Mouse (Mus musculus) megakaryocyte progenitor cell, adult 5-6 weeks (primary cell): ENCODE measurements at regions not wholly inside any gene's neighbourhood (a gene's known extent, or its start where the extent isn't known, plus 50 kb on each side); places are given as distances from the start of the nearest gene placed in this dataset.
A peak's percentile ranks its signal among the peaks of the same experiment; 100 is the strongest.

ENCODE experiments used
- ATAC-seq: replicated peaks from 2 replicates; pipeline ENCODE4 v1.8.0; 2016; ENCODE audit warnings: mild to moderate bottlenecking, moderate TSS enrichment, inconsistent platforms; ENCODE audit not compliant: poor library complexity

DNA sequence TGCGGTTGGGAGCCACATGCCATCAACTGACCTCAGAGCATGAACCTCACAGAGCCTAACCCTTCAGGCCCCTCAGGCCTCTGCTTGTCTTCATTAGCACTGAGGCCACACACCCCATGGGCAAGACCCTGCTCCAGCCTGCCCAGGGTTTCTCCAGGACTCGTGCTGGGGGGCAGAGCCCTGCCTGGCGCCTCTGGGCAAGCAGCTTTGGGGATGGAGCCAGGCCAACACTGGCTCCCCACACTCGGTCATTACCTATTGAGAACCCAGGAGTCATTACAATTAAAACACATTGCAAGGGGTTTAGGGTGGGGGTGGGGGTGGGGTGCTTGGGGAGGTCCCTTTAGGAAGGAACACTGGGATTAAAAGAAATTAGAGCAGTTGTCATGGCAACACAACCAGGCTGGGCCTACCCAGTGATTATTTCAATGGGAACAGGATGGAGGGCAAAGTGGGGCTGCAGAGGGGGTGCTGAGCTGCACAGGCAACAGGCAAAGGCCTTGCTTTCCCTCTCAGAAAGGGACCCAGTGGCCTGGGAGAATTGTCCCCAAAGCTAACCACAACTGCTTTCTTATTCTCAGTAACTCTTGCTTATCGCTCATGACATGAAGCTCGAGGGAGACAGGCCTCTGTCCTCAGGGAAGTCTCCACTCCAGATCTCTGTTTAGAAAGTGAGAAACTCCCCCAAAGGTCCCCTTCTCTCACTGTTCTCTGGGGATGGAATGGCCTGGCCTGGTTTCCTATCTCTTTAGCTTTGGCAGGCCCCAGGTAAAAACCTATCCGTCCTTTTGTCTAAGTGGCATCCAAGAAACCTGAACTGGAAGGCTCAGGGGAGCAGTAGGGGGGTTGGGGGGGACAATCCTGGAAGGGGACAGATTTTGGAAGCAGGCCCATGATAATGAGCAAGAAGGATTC is 235.0 kb downstream of the Sox9 start:
- no peak for ATAC-seq

DNA sequence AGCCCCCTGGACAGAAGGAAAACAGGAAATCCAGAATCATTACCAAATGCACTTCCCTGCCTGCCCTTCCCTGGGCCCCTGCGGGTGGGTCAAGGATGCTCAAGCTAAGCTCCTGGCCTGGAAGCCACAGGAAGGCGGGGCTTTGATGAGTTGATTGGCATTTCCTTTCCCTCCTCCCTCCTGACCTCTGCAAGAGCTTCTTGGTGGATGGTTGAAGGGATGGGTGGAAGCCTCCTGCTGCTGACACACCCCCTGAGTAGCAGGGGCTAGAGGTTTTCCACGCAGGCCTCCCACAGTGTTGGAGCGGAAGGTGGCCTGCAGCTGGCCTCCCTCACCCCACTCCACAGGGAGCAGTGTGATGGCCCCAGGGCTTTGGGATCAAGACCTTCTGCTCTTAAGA is 239.5 kb downstream of the Sox9 start:
- no peak for ATAC-seq

DNA sequence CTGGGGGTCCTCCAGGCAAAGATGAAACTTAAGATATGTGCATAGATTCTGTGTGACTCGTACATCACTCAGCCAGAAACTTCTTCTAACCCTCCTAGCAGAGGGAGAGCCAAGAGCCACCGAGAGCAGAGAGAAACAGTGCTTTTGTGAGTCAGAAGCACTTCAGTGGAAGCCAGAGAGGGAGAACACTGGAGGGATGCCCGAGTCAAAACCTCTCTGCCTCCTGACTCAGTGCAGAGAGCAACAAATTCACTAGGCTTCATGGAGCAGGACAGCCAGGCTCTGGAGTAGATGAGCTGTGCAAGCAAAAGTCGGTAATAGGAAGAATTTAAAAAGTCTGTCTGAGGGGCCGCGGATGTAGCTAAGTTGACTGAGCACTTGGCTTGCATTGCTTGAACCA is 245.0 kb downstream of the Sox9 start:
- ATAC-seq = no peak

DNA sequence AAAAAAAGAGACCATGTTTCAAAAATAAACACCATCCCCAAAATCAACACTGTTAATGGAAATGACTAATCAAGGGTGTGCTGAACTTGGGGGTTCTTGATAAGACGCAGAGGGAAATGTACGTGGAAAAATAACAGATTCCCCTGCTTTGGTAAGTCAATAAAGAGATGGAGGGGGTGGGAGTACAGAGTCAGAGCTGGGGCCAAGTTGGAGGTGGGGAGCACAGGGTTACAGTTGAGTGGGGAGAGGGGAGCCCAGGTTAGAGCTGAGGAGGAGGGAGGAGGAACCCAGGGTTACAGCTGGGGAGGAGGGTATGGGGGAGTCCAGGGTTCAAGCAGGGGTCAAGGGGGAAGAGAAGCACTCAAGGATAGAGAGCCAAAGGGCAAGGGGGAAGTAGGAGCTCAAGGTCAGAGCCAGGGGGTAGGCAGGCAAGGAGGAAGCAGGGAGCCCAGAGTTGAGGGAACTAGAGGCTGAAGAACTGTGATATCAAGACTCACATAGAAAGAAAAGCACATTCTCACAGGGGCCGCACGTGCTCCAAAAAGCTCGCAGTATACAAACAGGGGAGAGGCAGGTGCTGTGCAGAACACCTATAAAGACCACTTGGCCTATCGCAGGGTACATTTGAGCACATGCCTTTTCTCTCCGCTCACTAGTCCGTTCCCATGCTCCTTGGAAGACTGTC is 246.4 kb downstream of the Sox9 start:
- peak; percentile 11; the same call in 1 of the 2 replicates for ATAC-seq

DNA sequence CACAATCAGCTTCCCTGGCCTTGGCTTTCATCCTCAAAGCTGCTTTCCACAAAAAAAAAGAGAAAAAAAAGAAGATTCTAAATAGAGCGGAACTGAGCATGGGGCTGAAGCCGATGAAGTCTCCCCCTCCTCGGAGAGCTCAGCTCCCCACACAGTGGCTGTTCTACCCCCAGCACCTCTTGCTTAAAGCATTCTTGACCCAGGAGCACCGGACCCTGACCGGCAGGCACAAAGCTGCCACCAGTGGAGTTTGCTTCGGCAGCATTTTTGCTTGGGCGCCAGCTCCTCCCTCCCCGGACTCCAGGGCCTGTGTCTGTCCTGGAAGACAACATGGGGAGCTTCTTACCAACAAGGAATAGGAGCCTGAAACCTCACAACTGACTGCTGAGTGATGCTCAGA is 249.4 kb downstream of the Sox9 start:
- ATAC-seq = no peak

DNA sequence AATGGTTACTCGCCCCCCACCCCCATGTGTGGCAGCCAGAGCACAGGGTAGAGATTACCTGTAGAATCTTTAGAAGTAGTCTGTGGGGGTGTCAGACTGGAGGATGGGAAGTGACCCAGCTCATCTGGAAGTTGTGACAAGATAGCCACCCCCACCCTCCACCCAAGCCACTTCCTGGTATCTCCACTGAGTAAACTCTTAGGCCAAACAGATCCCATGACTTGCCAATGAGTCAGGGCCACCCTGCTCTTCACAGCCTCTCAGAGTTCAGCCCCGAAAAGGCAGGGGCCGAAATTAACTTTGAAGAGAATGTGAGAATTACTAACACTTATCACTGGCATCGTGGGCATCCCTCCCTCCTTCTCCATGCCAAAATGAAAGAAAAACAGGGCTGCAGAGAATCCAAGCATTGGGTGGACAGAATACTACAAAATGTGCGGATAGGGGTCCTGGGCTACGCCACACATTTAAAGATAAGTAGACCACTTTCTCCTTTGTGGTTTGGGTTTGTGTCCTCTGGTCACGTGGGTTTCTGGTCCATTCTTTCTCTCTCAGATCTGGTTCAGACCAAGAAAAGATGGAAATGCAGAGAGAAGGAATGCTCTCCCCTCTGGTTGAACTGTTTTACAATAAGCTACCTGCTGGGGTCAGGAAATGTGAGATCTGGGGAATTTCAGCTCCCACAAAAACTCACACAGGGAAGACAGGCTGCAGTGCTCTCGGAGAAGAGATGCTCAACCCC is 250.6 kb downstream of the Sox9 start:
- ATAC-seq = no peak

DNA sequence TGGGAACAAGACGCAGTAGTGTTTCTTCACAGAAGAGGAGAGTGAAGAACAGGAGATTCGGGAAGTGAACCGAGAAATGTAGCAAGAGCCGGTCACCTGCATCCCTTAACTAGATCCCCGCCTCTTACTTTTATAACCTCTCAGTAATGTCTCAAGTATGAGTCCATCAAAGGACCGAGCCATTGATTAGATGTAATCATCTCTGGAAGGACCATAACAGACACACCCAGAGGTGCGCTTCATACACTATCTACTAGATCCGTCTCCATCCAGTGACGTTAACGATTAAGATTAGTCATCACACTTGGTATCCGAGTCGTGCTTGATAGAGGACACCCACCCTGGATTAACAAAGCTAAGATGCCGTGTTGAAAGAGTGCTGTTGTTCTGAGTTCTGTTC is 252.9 kb downstream of the Sox9 start:
- ATAC-seq = no peak

DNA sequence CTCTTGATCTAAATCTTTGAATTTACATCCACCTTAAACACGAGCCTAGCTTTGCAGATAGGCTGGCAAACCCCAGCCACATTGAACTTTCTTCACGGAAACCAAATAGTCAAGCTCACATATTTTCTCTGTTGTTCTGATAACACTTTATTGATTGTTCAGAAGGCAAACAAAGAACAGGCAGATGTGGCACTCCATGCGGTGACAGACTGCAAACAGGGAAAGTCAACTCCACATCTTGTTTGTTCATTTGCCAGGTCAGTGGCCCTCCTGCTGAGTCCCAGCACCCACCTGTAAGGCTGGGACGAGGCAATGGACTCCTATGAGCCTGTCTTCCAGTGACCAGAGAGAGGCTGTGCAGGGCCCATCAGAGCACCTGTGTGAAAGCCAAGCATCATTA is 255.7 kb downstream of the Sox9 start:
- ATAC-seq = no peak

DNA sequence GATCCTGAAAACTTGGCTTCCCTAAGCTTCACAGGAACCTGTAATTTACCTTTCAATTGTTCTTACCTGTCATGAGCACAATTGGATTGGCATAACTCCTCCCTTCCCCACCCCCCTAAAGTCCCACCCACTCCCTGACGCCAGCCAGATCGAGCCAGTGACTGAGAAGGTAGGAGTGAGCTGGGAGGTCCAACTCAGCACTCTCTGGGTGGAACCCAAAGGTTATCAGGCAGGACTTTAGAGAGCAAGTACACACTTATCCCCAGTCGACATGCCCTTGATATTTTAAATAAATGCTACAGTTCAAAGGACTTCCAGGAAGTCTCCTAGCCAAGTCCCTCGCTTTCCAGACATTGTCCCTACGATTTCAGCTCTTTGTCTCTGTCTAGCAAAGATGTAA is 260.7 kb downstream of the Sox9 start:
- ATAC-seq = no peak

DNA sequence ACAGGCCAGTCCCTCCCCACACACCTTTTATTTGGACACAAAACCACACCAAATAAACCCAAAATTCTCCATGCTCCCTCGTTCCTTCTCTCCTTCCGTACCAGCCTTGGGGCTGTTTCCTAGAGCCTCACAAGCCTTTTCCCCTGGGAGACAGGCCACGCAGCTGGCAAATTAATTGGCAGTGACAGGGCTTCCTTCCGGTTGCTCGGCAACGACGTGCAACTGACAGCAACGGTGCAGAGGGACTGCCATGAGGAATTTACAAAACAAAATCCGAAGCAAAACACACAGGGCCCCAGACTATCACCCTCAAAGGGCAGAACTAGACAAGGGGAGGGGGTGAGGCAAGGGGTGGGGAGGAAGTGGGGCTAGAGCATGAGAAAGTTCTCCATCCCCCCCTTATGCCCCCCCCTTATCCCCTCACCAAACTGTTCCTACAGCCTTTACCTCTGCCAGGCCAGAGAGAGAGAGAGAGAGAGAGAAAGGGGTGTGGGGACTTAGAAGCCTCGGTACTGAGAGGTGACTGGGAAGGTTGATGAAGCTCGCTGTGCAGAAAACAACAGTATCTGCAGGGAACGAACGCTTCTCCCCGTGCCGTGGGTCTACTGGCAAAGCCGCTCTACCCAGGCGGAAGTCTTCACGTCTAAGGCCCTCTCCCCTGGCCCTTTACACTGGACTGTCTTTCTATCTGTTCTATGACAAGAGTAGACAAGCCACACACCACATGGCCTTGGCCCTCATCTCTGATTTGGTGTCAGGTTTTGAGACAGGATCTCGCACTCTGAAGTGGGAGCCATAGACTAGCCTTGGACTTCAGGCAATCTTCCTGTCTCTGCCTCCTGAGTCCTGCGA is 264.4 kb downstream of the Sox9 start:
- ATAC-seq = no peak

DNA sequence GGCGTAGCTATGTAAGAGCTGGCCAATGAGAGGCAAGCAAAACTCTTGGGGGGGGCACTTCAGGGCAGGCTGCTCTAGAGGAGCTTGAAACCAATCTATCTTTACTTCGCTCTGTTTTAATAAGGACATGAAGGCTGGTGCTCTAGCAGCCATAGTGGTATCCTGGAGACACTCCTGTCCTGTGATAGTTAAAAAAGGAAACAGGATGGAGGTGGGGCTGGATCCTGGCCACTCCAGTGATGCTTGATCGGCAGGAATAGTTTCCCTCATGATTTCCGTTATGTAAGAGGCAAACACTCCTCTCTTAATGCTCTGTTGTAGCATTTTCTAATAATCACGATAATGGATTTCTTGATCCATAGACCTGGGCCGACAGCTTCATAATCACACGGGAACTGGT is 266.1 kb downstream of the Sox9 start:
- ATAC-seq = no peak

DNA sequence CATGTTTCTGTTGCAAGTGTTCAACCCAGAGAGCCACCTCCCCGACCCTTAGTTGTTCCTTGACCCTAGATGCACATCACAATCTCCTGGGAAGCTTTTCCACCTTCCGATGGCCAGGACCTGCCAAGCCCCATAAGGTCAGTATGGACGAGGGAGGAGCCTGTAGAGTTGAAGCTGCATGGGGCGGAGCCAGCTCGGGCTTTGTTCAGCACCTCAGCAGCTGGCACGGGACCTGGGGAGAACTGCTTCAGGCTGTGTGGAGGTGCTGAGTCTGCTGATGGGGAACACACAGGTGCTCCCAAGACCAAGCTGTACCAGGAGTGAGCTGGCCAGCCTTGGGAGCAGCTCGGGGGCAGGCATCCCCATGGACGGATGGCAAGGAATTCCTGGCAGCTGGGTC is 267.6 kb downstream of the Sox9 start:
- no peak for ATAC-seq

DNA sequence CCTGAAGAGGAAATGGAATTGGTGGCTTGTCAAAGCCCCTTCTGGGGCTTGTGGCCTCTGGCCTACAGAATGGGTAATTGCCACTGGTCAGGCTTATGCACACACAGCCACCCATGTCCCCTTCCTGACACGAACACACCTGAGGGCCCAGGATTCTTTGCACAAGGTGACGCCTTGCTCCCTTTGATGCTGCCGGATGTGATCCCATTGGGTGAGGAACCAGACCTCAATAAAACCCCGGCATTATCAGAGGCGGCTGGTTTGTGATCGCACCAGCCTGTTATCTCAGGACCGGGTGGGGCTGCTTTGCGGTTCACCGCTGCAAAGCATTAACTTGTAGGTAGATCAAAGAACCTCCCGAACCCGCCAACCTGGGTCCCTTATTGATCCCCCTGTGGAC is 270.5 kb downstream of the Sox9 start:
- no peak for ATAC-seq

DNA sequence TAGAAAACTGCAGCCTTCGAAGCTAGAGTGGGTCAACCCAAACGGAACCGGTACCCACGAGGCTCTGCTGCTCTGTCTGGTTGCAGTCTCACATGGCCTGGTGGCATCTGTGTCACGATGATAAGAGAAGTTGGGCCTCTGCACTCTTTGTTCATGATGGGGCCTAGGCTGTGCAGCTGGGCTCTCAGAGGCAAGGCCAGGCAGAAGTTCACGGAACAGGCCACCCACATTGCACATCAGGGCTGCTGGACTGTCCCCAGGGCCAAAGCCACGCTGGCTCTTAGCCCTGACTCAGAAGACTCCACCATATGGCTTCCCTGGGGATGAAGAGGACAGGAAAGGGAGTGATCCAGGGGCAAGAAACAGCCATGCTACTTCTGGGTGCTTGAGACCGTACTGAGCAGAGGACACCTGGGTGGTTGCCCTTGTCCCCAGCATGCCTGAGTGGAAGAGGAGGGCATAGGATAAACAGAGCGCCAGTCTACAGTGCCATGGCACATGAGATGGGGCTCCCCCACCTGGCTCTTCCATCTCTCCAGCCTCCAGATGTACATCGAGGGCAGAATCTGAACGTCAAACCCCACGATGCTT is 274.1 kb downstream of the Sox9 start:
- ATAC-seq = peak; percentile 45; the same call in 1 of the 2 replicates

DNA sequence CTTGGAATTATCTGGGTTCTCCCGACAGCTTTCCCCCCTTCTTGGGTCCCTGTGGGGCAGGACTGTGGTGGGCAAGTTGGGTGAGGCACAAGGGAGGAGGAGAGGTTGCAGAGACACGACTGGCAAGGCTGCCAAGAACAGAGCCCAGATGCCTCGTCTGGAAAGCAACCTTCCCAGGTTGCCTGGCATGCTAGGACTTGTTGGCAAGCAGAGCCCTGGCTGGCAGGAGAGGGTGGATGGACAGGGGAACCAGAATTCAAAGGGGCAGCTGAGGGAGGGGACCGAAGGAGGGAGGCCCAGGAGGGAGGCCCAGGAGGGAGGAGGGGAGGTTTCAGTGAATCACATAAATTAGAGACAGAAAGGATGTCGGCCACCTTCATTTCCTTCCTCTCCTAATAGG is 274.8 kb downstream of the Sox9 start:
- ATAC-seq = no peak

DNA sequence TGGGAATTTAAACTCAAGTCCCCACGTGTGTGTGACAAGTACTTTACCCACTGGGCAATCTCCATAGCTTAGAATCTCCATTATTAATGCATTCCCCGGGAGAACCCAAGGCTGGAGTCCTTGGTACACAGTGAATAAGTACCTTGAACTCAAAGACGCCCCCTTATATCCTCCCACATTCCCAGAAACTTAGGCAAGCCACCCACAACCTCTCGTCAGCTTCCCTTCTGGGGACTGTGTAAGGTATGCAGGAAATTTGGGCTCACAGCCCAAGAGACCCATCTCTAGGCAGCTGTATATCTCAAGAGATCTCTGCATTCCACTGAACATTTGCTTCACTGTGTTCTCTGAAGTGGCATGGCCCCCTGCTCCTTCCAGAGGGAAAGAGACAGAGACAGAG is 288.3 kb downstream of the Sox9 start:
- ATAC-seq = no peak

DNA sequence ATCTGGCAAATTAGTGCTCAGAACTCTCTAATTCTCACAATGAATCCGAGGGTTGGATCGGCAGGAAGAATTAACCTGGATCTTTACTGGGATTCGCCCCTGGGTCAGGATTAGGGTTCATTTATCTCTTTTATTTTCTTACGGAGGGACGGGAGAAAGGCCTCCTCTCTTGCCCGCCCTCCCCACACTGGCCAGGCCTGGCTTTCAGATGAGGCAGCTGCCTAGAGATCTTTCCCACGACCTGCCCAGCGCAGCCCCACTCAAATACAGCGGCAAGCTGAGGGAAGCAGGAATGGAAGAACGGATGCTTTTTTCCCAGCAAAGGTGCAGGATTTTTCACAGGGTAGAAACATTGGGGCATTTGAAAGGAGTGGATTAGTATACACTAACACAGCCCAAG is 289.9 kb downstream of the Sox9 start:
- ATAC-seq = no peak

DNA sequence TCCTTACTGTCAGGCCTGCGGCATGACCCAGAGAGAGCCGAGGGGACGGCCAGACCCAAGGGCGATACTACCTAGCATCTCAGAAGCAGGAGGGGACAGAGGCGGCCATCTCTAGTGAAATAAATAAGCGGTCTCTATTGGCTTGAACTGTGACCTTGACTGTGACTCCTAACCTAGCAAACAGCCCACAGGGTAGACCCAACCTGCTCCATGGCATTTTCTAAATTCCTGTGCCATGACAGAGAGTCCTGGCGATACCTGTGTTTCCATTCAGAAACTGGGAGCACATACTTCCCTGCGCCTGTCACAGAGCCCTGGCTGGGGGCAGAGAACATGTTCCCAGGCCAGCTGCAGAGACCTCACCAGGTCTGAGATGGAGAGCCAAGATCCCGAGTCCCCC is 292.3 kb downstream of the Sox9 start:
- no peak for ATAC-seq

DNA sequence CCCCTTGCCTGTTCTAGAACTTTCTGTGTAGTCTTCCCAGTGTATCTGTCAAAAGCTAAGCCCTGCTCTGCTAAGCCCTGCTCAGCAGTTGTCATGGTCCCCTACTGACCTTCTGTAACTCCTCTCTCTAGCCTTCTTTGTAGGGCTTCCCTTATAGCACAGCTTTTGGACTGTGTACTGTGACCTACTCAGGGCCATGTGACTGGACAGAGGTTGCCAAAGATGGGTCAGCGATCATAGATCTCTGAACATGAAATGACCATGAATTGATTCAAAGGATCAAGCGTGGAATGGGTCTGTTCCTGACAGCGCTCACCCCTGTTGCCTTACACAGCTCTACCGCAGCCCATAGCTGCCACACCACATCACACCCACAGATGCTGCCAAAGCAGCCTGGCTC is 294.3 kb downstream of the Sox9 start:
- ATAC-seq = no peak

DNA sequence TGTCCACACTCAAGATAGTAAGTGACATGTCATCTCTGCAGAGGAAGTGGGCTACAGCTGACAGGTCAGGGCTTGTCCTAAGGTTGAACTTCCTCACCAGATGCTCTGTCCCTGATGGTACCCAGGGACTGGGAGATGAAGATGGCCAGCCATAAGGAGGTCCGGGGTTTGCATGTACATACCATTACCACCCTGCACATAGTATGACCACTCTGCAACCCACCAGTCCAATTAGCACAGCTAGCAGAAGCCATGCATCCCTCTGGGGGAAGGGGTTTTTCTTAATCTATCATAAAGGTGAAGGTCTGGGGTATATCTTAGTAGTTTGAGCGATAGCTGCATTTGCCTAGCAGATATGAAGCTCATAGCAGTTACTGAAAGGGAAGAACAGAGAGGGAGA is 298.3 kb downstream of the Sox9 start:
- ATAC-seq = 0 out of 2 replicates have a peak, but pooled peaks have one; percentile 20
